Mouse (Mus musculus) liver, adult 2 months (tissue): ENCODE data around the gene 5830473C10Rik. TPM values are rescaled to one million over a fixed set of nuclear protein-coding genes. Genes with fewer than 3 reads are reported as not detected.

Experiments
- DNase-seq: peaks from one replicate; pipeline ENCODE4 v3.0.0-alpha.2; 2011; ENCODE audit warnings: low read depth, low spot score; ENCODE audit errors: extremely low read depth
- H3K27ac ChIP-seq: fragments of 200-500 bp; replicated peaks from 2 replicates; pipeline ENCODE4 v1.5.1; 2012; ENCODE audit warnings: low read depth, mild to moderate bottlenecking, control low read depth, inconsistent platforms, low read length; ENCODE audit not compliant: insufficient read depth
- H3K27me3 ChIP-seq: fragments of 200-500 bp; 2 replicates; pipeline ENCODE4 v1.6.1; 2012; ENCODE audit warnings: mild to moderate bottlenecking, moderate library complexity, low read length, inconsistent platforms; ENCODE audit not compliant: control insufficient read depth, insufficient read depth
- H3K36me3 ChIP-seq: fragments of 200-500 bp; 2 replicates; pipeline ENCODE4 v1.6.1; 2012; ENCODE audit warnings: low read length, inconsistent platforms; ENCODE audit not compliant: control insufficient read depth, insufficient read depth
- H3K4me1 ChIP-seq: fragments of 200-500 bp; 2 replicates; pipeline ENCODE4 v1.6.1; 2011; ENCODE audit warnings: low read length; ENCODE audit not compliant: control insufficient read depth, insufficient read depth
- H3K4me3 ChIP-seq: fragments of 200-500 bp; 2 replicates; pipeline ENCODE4 v1.5.1; 2011; ENCODE audit warnings: low read depth, mild to moderate bottlenecking, control low read depth, low read length, moderate library complexity; ENCODE audit not compliant: insufficient read depth
- H3K79me2 ChIP-seq: fragments of 200-500 bp; 2 replicates; pipeline ENCODE4 v1.6.1; 2012; ENCODE audit warnings: inconsistent platforms, mild to moderate bottlenecking, low read length, moderate library complexity; ENCODE audit not compliant: control insufficient read depth, insufficient read depth
- H3K9ac ChIP-seq: fragments of 200-500 bp; 2 replicates; pipeline ENCODE4 v1.6.1; 2012; ENCODE audit warnings: low read depth, mild to moderate bottlenecking, control low read depth, inconsistent platforms, low read length
- CTCF ChIP-seq: fragments of 200-500 bp; IDR thresholded peaks from 2 replicates; pipeline ENCODE4 v1.5.1; 2011; ENCODE audit warnings: low read depth, low read length, control low read depth
- POLR2A ChIP-seq: fragments of 200-500 bp; IDR thresholded peaks from 2 replicates; pipeline ENCODE4 v1.6.1; 2011; ENCODE audit warnings: low read length, control low read depth; ENCODE audit not compliant: insufficient read depth; ENCODE audit errors: extremely low read depth
- WGBS: fragments of 180-500 bp; shearing (Covaris S2); methylation state at CpG from one replicate; pipeline ENCODE4 v1.1.7; 2018; 5-methylcytosine and 5-hydroxymethylcytosine counted together
- polyA plus RNA-seq: library from polyadenylated mRNA; depleted of rRNA; stranded (reverse); fragments of >200 nt; gene quantifications from 2 replicates; pipeline ENCODE4 v1.2.3, GENCODE M21; 2012
- total RNA-seq: library from RNA; depleted of rRNA; stranded (reverse); fragments of >200 nt; gene quantifications from 2 replicates; pipeline ENCODE4 v1.2.3, GENCODE M21; 2014

5830473C10Rik gene
- total and polyA plus RNA-seq, 2 experiments: 22.2 to 36.0 TPM

DNA sequence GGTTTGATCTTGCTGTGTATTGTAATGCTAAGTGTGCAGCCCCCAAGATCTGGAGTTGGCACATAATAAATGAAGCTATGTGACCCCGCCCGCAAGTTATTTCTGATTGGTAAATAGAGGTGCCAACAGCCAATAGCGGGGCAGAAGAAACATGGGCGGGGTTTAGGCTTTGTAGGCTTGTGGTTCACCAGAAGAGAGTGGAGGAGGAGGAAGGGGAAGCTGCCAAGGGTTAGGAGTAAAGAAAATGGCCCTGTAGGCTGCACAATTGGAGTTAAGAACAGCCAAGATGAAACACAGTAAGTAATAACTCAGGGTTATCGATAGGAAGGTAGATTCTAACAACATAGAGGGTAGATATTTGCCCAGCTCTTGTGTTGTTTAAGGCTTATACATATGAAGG lies 25.6 kb downstream of the 5830473C10Rik start:
- DNase-seq: no peak
- peaks cover 33% of the 10 kb centered on the region for H3K36me3 ChIP-seq
- TF ChIP-seq POLR2A (no peak), CTCF (no peak)
- no peaks in the 10 kb centered on the region for H3K79me2 ChIP-seq
- no peaks in the 10 kb centered on the region for H3K27me3 ChIP-seq
- no peak overlapping the region for H3K9ac ChIP-seq
- WGBS: 75% methylated on average over 5 of the region's 5 CpGs
- H3K4me1 ChIP-seq: no peaks in the 10 kb centered on the region
- H3K27ac ChIP-seq: no peak overlapping the region
- no peak overlapping the region for H3K4me3 ChIP-seq

DNA sequence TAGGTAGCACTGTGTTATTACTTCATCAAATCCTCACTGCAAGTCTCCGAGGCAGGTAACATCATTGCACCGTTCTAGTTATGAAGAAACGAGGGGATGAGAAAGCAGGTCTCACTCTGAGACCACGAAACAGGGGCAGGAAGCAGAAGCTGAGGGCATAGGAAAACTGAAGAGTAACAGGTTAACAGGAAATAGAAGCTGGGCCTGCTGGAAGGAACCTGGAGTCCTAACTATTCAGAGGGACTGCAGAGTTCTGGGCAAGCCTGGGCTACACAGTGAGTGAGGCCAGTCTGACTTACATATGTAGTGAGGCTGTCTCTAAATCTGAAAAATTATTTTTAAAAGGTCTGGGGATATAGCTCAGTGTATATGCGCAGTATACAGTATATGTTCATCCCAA lies 27.2 kb downstream of the 5830473C10Rik start:
- Histone ChIP-seq H3K79me2 (no peaks in the 10 kb centered on the region), H3K9ac (no peak overlapping the region), H3K4me3 (no peak overlapping the region), H3K4me1 (no peaks in the 10 kb centered on the region), H3K27ac (no peak overlapping the region), H3K36me3 (peaks cover 35% of the 10 kb centered on the region), H3K27me3 (no peaks in the 10 kb centered on the region)
- WGBS: 90% methylated on average over 5 of the region's 5 CpGs
- no peak for TF ChIP-seq CTCF
- no peak for DNase-seq

DNA sequence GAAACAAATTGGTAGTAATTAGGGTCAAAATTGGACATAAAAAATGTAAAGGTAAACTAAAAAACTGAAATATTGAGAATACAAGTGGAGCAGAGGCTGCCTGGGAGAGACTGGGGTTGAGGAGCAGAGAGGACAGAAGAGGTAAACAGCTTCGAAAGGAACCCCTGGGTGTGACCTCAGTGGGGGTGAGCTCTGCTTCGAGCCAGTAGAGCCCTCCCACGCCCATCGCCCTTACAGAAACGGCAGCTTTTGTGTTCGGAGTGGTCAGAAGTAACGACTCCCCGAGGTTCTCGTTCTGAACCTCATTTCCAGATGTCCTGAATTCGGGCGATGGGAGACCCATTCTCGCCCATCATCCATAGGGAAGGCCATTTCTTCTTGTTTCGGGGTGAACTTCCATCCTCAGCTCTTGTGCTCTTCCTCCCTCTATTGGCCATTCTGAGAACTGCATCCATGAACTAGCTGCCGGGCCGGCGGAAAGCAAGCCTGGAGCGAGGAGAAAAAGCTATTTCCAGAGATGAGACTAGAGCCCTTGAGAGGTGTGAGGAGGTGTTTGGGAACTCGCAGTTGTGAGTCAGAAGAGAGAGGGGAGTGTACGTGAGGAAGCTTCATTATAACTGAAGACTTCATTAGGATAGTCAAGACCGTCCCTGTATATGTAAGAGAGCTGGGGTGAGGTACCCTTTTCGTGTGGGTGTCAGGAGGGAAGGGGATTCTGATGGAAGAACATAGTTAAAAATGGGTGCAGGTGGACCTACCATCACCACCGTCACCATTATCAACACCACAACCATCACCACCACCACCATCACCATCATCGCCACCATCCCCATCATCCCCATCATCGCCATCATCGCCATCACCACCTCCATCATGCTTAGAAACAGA lies 28.0 kb downstream of the 5830473C10Rik start:
- peak; percentile 39 for DNase-seq
- Histone ChIP-seq H3K9ac (no peak overlapping the region), H3K27ac (no peak overlapping the region), H3K4me3 (no peak overlapping the region), H3K79me2 (no peaks in the 10 kb centered on the region), H3K4me1 (no peaks in the 10 kb centered on the region), H3K36me3 (peaks cover 38% of the 10 kb centered on the region), H3K27me3 (no peaks in the 10 kb centered on the region)
- TF ChIP-seq CTCF (peak; percentile 84), POLR2A (no peak)
- 48% methylated on average over 25 of the region's 25 CpGs for WGBS

DNA sequence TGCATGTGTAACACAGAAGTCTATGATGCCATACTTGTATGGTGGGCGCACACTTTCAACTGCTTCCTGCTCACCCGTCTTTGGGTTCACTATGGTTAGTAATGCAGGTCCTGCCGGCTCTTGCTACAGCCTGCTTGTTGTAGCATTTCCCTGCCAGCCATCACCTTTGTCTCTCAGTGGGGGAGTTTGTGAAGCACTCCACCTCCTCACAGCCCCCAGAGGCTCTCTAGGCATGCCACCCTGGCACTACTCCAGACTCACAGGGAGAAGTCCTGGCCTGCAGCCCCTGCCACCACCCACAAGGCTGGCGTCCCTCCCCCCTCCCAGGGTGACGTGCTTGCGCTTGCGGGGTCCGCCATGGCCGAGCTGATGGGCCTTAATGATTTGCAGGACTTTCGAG lies 29.8 kb downstream of the 5830473C10Rik start:
- 90% methylated on average over 10 of the region's 10 CpGs for WGBS
- TF ChIP-seq POLR2A (no peak), CTCF (no peak)
- no peak overlapping the region for H3K4me3 ChIP-seq
- no peaks in the 10 kb centered on the region for H3K4me1 ChIP-seq
- H3K9ac ChIP-seq: no peak overlapping the region
- DNase-seq: no peak
- H3K27ac ChIP-seq: no peak overlapping the region
- H3K27me3 ChIP-seq: no peaks in the 10 kb centered on the region
- H3K79me2 ChIP-seq: no peaks in the 10 kb centered on the region
- peaks cover 39% of the 10 kb centered on the region for H3K36me3 ChIP-seq

DNA sequence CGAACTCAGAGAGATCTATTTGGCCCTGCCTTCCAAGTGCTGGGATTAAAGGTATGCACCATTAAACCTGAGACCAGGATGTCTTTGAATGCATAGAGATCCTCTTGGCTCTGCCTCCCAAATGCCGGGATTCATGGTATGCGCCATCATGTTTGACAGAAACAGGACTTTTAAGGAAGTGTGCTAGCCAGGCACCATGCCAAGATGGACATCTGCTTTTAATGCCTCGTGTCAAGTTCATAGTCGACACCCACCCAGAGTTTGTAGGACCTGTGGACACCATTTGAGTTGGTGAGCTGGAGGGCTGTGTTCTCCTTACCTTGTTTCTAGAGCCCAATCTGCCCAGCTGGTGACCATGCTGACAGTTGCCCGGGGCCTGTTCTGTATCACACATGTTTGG lies 31.0 kb downstream of the 5830473C10Rik start:
- WGBS: 75% methylated on average over 6 of the region's 6 CpGs
- no peak overlapping the region for H3K4me3 ChIP-seq
- no peak for DNase-seq
- H3K36me3 ChIP-seq: peaks cover 40% of the 10 kb centered on the region
- H3K27me3 ChIP-seq: no peaks in the 10 kb centered on the region
- TF ChIP-seq CTCF (no peak), POLR2A (no peak)
- H3K27ac ChIP-seq: no peak overlapping the region
- no peak overlapping the region for H3K9ac ChIP-seq
- no peaks in the 10 kb centered on the region for H3K4me1 ChIP-seq
- no peaks in the 10 kb centered on the region for H3K79me2 ChIP-seq

DNA sequence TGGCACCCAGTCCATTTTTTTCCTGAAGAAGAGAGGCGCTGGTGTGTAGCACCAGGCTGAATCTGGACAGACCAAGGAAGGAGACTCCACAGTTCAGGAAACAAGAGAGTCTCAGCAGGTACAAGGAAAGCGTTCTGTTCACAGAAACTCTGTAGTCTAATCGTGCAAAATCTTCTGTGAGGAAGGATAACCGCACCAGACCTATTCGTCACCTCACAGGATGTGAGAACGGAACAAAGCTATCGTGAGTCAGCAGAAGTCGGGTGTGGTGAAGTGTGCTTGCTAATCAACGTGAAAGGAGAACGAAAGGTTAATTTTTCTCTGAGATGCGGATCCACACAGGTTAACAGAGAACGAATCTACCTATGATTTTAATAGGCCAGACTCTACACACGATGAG lies 34.0 kb downstream of the 5830473C10Rik start:
- 75% methylated on average over 13 of the region's 13 CpGs for WGBS
- Histone ChIP-seq H3K79me2 (no peaks in the 10 kb centered on the region), H3K36me3 (peaks cover 39% of the 10 kb centered on the region), H3K4me1 (no peaks in the 10 kb centered on the region), H3K9ac (no peak overlapping the region), H3K27me3 (no peaks in the 10 kb centered on the region), H3K27ac (no peak overlapping the region), H3K4me3 (no peak overlapping the region)
- TF ChIP-seq POLR2A (no peak), CTCF (no peak)
- no peak for DNase-seq
